Mouse (Mus musculus): ENCODE results near the gene Ubr2.

DNA sequence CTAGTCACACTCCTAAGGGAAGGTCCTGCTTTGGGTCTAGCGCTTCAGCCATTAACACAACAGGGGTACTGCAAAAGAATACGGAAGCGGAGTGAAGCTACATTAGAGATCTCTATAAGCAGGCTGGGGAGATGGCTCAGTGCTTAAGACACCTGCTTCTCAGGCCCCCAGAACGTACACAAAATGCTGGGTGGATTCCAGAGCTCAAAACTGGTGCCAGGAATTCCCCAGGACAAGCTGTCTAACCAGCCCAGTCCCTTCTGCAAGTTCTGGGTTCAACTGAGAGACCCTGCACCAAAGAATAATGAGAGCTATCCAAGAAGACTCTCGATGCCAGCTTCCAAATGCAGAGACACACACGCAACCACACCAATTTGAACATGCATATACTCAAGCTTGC lies 128.6 kb downstream of the Ubr2 start:
- TF ChIP-seq GABPA (IDR thresholded peaks at IDR 0.05; ENCODE audit: low read depth, low read length): no peak
- no peak for TF ChIP-seq CHD2 (IDR thresholded peaks at IDR 0.05; ENCODE audit: low read length)
- no peak for TF ChIP-seq POLR2A (IDR thresholded peaks at IDR 0.05; ENCODE audit: control insufficient read depth in 1 of 2, insufficient read depth in 1 of 2, low read depth in 1 of 2, low read length in 2 of 2, poor library complexity in 1 of 2)
- no peak for TF ChIP-seq ZC3H11A (IDR thresholded peaks at IDR 0.05; ENCODE audit: low read depth, low read length)
- no peak for TF ChIP-seq MEF2A (IDR thresholded peaks at IDR 0.05; ENCODE audit: extremely low read depth, insufficient replicate concordance, low read depth, low read length, poor library complexity, severe bottlenecking)
- TF ChIP-seq MYB (IDR thresholded peaks at IDR 0.05; ENCODE audit: low read depth, low read length): no peak
- no peak for TF ChIP-seq TBP (IDR thresholded peaks at IDR 0.05; ENCODE audit: low read depth, low read length)
- TF ChIP-seq CTCF (IDR thresholded peaks at IDR 0.05 in 2 of 3, conservative IDR thresholded peaks at IDR 0.05 in 1 of 3; ENCODE audit: control insufficient read depth in 1 of 3, insufficient read depth in 1 of 3, low read depth in 2 of 3, low read length in 3 of 3, poor library complexity in 1 of 3, severe bottlenecking in 1 of 3): no peak
- no peak for TF ChIP-seq EP300 (IDR thresholded peaks at IDR 0.05; ENCODE audit: low read depth in 1 of 2, low read length in 2 of 2)
- no peak for TF ChIP-seq JUND (IDR thresholded peaks at IDR 0.05; ENCODE audit: low read depth, low read length)

Measured in MEL (cell line).